Mouse (Mus musculus) T-helper 17 cell (primary cell): ENCODE measurements at regions not wholly inside any gene's neighbourhood (a gene's known extent, or its start where the extent isn't known, plus 50 kb on each side); places are given as distances from the start of the nearest gene placed in this dataset.
"Not testable (repeated sequence)": the region's sequence is repeated elsewhere in the genome, so short reads cannot be mapped to it uniquely, and the experiment has no call there.

Source experiments
- in situ Hi-C, 2 experiments: fragments of 300-600 bp; cut with MboI, MseI; formaldehyde crosslinking; loops; 1 replicate in 1 of 2; 2 replicates in 1 of 2; pipeline ENCODE4 v1.15.1; 2025; ENCODE audit warnings: high pct_unique_total_duplicates in 2 of 2

DNA sequence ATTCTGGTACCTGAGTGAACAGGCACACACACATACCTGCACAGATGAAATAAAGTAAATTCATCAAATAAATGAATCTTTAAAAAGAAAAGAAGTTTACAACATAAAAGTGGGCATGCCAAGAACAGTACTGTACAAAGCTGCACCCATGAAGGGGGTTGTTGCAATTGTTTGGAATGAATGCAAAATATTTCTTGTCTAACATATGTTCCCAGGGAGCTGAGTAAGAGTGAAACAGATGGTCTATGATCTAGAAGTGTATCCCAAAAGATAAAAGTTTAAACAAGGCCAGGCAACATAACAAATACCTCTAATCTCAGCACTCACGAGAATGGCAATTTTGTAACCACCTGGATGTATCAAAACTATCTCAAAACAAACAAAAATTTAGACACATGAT is 1685.5 kb upstream of the Dsel start:
- in situ Hi-C loops, result loop anchor here in 1 of 2 experiments (10.0 kb wide), 2 partner anchors 1665 to 1885 kb away; no protein-coding TSS in a partner anchor

DNA sequence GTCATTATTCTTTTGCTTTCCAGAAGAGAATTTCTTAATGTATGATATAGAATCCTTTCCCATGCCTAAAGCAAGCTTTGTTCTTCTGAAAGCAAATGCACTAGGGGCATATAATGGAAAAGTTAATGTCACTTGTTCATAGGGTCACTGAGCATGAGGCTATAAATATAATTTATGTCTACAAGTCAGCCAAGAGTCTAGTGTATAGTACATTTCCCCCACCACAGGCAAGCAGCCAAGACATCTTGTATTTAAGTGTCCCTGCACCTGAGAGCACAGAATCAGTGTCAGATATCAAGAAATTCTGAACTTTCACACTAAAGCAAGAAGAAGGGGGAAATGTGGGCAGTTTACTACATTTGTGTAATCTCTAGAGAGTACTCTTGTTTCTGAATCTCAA is 1675.3 kb upstream of the Dsel start:
- in situ Hi-C loops, result no loop called here

DNA sequence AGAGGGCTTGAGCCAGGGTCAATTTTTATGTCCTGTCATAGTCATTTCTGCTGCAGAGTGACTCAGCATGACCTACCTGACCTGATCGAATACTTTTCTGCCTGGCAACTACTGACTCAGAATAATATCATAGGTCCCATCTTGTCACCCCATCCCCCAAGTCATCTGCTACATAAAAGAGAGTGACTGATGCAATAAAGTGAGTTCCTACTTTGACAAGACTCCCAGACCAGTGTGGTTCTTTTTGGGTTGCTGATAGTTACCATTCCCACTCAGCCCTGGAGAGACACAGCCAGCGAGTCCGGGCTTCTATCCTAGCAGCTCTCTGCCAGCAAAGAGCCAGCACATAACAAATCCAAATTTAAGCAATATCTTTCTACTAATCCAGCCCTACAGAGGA is 1665.8 kb upstream of the Dsel start:
- in situ Hi-C loops, result no loop called here

DNA sequence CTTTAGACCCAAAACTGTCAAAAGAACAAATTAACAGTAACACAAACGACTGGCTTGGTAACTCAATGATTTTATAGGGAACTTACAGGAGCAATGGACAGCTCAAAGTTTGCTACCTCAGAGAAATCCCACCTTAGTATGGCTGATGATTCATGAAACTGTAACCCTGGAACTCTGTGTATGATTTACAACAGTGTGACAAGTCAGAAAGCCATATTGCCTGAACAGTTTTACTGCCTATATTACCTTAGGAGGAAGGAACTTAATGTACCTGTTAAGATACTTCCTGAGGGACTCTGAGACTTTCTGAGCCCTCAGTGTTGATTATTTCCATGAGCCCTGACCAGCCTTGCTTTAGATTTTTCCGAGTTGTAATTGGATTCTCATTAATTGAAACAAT is 1631.3 kb upstream of the Dsel start:
- in situ Hi-C loops, result no loop called here

DNA sequence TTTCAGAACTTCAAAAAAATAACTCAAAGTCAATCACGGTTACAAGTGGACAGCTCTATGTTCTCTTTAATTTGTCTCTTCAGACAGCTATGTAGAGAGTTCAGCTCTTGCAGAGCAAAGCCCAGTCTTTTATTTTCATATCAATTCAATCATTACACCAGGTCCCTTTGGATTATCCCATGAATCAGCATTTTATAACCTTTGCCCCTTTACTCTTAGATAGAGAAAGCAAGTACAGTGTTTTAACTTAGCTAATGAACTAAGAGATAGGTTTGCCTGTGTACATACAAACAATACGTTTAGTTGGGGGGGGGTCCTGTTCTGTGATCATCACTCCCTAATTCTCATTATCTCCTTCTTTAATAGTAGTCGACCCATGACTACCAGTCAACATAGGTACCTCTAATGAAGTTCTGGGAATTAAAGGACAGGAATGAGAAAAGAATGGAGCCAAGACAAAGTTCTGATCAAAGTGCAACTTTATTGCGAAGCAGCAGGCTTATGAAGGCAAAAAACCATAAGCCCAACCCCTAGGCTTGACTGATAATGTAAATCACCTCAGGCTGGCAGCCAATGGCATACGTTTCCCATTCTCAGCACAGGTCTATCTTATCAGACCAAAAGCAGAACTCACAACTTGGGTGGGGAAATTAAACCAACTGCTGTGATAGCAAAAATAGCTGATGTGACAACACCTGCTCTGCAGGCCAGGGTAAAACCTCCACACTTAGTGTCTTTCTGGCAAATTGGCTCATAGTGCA is 1625.7 kb upstream of the Dsel start:
- in situ Hi-C loops, result no loop called here

DNA sequence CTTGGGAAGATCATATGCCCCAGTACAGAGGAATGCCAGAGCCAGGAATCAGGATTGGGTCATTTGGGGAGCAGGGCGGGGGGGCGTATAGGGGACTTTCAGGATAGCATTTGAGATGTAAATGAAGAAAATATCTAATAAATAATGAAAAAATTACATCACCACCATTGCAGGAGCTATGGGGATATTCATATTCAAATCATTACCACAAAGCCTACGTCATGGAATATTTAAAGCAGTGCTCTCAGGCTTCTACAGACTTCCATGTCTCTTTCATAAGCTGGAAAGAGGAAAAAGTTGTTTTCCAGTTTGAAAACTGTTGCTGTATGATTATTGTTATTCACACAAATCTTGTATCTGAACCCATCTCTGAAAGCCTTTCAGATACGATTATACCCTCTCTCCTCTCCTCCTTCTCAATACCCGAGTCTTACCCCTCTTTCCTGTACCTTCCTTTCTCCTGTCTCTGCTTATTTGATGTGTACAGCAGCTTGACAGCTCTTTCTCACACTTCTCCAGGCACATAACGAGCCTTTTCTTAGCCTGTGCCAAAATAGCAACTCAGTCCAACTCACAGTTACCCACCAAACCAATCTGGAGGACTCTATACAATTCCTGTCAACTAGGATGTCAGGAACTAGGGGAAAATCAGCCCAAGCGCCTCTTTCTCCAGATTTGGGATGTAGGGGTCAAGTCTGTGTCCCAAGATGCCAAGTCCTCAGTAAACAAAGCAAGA is 1592.0 kb upstream of the Dsel start:
- in situ Hi-C loops, result no loop called here

DNA sequence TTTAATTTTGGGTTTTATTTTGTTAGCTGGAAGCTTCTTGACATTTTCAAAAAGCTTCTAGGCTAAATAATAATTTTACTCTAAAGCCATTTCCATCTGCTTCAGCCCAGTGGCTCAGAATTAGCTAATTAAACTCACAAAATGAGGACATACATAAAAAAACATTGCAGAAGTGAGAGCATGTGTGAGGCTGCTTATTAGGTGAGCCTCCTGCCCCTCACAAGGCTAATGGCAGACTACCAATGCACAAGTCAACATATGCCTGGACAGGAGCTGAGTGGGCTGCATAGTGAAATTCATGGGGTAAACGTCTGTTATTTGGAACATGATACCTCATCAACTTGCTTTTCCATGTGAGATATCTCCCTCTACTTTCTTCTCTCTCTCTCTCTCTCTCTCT is 1569.0 kb upstream of the Dsel start:
- in situ Hi-C loops, result no loop called here

DNA sequence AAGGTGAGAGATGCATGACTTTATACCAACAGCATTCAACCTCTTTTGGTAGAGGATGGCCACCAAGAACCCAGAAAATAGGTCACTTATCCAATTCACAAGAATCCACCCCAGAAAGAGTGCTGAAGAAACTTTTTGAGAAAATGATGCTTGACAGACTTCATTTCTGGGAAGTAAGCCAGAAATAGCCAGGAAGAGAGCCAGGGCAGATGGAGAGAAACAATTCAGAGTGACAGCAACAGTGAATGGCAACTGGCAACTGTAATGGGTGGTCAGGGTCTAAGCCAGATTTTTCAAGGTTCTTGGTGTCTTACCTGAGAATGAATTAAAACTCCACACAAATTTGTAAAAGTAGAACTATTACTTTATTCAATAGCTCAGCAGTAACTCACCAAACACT is 1566.5 kb upstream of the Dsel start:
- in situ Hi-C loops, result no loop called here

DNA sequence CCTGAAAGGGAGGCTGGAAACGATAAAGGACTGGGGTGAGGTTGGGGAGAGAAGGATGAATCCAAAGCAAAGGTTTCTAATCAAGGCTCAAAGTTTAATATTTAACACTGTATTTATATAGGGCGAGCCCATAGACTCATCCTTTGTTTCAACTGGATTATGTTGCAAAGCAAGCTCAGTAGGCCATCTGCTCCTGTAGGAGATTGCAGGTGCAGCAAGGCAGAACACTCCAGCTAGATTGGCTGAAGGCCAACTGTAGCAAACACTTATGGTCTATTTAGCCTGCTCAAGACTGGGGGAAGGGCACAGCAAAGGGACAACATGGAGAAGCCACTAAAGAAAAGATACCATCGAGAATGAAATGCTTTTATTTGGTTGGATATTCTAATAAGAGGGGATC is 1548.1 kb upstream of the Dsel start:
- in situ Hi-C loops, result no loop called here

DNA sequence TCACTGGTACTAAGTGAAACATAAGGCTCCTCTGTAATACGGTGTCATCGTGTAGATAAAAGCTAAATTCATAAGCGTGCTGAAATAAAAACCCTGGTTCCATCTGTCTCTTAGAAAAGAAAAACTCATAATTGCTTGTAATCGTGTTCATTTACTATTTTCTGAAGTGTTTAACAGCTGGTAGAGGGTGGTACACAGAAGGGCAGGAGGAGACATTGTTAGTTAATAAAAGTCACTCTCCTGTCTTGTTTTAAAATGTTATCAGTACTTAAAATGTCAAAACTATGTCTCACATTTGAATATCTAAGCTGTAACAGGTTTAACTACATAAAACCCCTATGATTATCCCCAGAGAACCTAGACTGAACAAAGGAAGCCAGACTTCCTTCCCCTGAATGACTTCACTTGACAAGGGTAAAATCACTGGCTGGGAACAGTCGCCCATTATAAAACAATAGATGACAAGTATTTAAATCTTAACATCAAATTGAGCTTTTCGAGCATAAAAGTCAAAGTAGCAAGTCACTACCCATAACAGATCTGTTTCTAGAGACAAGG is 1530.6 kb upstream of the Dsel start:
- in situ Hi-C loops, result no loop called here

DNA sequence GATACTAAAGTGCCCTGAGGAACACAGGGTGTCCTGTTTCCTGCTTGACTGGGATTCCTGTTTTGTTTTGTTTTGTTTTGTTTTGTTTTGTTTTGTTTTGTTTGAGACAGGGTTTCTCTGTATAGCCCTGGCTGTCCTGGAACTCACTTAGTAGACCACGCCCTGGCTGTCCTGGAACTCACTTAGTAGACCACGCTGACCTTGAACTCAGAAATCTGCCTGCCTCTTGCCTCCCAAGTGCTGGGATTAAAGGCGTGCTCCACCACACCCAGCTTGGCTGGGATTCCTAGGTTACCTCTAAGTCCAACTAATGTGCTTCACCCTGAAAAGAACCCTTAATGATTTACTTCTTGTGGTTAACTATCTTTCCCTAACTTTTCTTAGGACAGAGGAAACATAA is 1529.6 kb upstream of the Dsel start:
- in situ Hi-C loops, result not testable (repeated sequence)

DNA sequence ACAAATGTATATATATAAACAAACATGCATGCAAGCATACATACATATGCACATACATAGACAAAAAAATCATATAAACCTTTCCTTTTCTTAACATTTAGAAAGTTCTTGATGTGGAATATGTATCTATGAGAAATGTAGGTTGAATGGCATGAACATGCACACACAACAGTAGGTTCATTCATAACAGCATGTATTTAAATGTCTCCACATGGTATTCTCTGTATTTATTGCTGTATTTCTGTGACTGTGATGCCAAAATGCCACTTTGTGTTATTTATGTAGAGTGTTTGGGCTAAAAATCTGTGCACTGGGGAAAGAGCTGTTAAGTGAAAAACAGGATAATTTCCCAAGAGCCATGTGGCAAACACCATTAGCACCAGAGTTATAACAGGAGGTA is 1528.2 kb upstream of the Dsel start:
- in situ Hi-C loops, result no loop called here

DNA sequence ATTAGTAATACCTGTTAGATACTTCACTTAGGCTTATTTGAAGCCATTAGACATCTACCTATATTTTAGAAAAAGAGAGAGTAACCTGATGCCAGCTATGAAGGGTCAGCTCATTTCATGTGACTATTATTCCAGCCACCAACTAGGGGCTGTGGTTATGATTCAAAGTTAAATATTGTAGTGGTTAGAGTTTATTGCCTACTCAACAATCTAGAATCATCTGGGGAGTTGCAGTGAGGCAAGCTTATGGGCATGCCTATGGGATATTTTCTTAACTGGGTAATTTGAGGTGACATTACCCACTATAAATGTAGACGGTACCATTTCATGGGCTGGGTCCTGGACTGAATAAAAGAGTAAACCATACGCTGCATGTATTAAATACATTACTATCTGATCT is 1525.2 kb upstream of the Dsel start:
- in situ Hi-C loops, result no loop called here

DNA sequence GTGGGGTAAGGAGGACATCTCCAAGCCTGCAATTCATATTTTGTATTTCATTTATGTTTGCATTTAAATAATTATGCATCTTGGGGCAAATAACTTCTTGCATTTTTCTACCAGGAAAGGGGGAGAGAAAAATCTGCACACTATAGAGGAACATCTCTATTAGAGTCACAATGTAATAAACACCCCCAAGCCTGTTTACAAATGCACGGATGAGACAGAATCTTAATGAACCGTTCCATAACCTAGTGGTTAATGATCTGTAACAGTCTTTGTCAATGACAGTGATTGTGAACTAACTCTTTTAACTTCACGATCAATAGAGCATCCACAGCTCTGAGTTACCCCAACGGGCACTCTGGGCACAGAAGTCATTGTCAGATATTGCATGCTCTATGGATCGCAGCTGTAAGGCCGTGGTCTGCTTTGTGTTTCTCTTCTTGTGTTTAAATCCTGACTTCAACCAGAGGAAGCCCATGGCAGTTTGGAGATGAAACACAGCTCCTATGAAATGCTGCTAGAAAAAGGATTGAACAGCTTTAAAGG is 1520.2 kb upstream of the Dsel start:
- in situ Hi-C loops, result no loop called here

DNA sequence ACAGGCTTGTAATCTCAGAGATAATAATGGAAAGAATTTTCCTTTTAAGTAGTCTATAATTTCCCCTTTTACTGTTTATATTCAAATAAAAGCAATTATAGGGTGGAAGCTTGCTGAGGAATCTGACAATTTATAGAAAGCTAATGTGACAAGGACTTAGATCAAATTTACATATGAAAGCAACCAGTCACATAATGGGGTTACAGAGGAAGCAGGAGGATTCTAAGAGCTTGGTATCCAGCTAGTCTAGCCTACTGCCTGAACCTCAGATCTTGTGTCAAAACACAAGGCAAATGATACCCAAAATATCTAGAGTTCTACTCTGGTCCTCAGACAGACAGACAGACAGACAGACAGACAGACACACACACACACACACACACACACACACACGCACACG is 1519.0 kb upstream of the Dsel start:
- in situ Hi-C loops, result no loop called here

DNA sequence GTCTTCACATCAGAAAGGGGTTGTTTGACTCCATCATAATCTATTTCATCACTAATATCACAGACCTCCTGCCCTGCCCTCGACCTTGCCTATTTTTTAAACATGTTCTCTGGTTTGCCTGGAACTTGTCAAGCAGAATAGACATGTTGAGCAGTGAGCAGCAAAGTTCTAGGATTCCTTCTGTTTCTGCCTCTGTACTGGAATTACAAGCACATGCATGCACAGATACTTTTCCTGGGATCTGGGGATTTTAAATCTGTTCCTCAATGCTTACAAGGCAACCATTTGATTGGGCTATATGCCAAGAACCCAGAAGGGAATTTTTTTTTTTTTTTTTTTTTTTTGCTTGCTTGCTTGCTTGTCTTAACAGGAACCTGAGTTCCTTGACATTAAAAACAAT is 1508.0 kb upstream of the Dsel start:
- in situ Hi-C loops, result no loop called here

DNA sequence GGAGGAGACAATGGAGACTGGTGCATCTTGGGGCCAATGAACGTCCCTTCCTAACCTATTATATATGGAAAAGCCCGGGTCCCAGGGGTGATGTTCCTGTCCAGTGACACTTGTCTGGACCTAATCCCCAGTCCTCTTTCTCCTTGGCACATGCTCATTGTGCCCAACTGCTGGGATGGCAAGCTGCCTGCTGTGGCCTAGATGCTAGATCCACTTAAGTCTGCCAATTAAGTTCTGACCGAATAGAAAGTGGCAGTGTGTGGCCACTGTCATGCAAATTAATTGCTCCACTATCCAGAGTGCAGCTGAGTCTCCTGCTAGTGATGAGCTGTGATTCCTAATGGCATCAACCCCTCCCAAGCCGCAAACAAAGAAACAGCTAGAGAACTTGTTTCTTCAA is 1493.5 kb upstream of the Dsel start:
- in situ Hi-C loops, result no loop called here

DNA sequence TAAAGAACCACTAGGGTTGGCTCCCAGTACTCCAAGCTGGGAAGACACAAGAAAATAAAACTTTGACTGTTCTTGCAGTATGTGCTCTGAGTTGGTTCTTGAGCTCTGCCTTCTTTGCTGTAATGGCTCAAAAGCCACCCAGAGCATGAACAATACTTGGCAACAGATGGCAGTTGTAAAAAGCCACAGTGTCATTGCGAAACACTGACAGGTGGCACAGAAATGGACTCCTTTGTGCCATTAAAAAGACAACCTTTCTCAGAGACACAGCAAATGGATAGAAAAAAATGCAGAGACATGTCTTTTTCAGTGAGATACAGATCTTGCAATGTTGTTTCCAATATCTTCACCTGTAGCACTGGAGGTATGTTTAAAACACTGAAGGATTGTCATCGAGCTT is 1443.3 kb upstream of the Dsel start:
- in situ Hi-C loops, result no loop called here

DNA sequence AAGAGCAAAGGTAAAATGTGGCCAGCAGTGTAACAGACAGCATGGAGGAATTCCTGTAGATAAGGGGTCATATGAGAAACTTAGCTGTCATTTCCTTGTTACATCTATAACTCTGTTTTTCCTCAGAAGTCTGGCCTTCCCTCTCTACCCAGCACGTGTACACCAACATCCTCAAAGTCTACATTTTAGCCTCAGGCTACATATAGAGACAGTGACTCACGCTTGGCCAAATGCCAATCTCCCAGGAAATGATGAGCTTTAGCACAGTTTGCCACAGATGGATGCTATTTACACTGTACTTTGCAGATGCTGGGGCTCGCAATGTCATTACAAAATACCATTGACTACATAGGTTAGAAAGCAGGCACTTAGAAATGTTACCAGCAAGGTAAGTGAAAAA is 1433.1 kb upstream of the Dsel start:
- in situ Hi-C loops, result no loop called here

DNA sequence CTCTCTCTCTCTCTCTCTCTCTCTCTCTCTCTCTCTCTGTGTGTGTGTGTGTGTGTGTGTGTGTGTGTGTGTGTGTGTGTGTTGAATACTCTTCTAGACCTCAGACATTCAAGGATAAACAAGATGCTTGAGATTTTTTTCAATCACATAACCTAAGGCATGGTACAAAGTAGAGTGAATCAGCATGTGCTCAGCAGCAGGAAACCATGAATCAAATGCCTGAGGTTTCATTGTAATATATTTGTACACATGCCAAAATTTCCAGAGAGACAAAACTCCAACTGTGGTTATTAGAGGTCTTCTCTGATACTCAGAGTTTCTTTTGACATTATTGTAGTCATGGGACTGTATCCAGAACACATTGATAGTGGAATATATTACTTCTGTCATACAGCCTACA is 1423.5 kb upstream of the Dsel start:
- in situ Hi-C loops, result no loop called here

DNA sequence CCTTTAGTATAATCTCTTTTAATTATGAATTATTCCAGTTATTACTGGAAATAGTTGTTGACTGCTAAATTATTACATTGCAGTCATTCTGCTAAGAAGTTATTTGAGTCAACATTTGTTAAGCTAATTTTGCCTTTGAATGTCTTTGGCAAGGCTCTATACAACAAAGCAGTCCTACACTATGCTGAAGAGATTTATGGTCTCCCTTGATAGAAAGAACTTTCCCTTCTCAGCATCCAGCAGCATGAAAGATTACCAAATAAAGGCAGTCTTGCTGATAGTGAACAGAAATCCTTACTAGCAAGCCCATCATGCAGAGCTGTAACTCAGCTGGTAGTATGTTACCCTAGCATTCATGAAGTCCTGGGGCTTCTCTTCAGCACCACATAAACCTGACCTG is 1419.4 kb upstream of the Dsel start:
- in situ Hi-C loops, result no loop called here

DNA sequence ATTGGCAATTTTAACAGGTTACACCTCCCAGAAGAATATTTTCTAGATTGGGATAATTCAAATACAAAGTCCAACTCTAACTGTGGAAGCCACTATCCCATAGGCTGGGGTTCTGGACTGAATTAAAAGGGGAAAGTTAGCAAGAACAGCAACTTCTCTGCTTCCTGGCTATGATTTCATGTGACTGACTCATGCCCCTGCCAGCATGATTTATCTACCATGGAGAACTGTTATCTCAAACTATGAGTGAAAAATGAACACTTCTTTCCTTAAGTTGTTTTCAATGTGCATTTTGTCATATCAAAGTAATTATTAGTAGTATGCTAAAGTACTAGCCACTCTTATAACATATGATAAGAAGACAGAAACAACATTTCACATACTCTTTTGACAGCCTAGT is 1394.7 kb upstream of the Dsel start:
- in situ Hi-C loops, result no loop called here

DNA sequence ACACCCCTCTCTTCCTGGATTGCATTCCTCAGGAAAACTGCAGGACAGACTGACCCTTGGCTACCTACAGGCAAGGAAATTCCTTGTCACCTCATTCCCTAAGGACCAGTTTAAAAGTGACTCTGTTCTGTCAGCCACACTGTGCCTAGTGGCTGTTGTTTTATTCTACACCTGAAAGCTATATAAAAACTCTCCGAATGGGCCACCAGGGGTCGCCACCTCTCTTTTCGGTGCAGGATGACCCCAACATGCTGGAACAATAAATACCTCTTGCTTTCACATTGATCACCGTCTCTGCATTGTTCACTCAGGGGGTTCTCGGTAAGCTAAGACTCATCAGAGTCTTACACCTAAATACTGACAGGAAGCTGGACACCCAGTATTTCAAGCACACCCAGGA is 1382.6 kb upstream of the Dsel start:
- in situ Hi-C loops, result no loop called here
